Mouse (Mus musculus) MEL-GATA-1-ER (cell line): Measurements from ENCODE around the gene Vtn.
A peak's percentile ranks its signal among the peaks of the same experiment; 100 is the strongest.

Experiments used
- DNase-seq: peaks from one replicate; pipeline ENCODE4 v3.0.0-alpha.2; 2012; ENCODE audit warnings: low read depth; ENCODE audit errors: extremely low read depth

The Vtn gene

GRCm38 (mm10) chr11:78499004-78499403 lies at the start of gene Vtn:
Gene Vtn (plus strand): TSS chr11:78499091.
- DNase-seq, result no peak

- DNase-seq, result no peak
Observed at GRCm38 (mm10) chr11:78450337-78450736, 48.6 kb upstream of the Vtn start.

- no peak for DNase-seq
Observed at GRCm38 (mm10) chr11:78453675-78454074, 45.2 kb upstream of the Vtn start.

GRCm38 (mm10) chr11:78454276-78454675 lies 44.6 kb upstream of the Vtn start:
- DNase-seq, result no peak

GRCm38 (mm10) chr11:78455308-78455707 lies 43.6 kb upstream of the Vtn start:
- DNase-seq, result peak; percentile 62

GRCm38 (mm10) chr11:78458740-78459139 lies 40.2 kb upstream of the Vtn start:
- no peak for DNase-seq

- no peak for DNase-seq
Observed at GRCm38 (mm10) chr11:78461894-78462293, 37.0 kb upstream of the Vtn start.

- DNase-seq, result no peak
Observed at GRCm38 (mm10) chr11:78462669-78463068, 36.2 kb upstream of the Vtn start.

GRCm38 (mm10) chr11:78463286-78464036 lies 35.4 kb upstream of the Vtn start:
- peak; percentile 41 for DNase-seq

GRCm38 (mm10) chr11:78465116-78465515 lies 33.8 kb upstream of the Vtn start:
- DNase-seq, result no peak

GRCm38 (mm10) chr11:78465568-78466180 lies 33.2 kb upstream of the Vtn start, which contains the start of gene Slc46a1:
Gene Slc46a1 (plus strand): TSS chr11:78465697.
- peak; percentile 51 for DNase-seq

- no peak for DNase-seq
Observed at GRCm38 (mm10) chr11:78466242-78466912, 32.5 kb upstream of the Vtn start.

- peak; percentile 51 for DNase-seq
Observed at GRCm38 (mm10) chr11:78467515-78467914, 31.4 kb upstream of the Vtn start.

- DNase-seq, result no peak
Observed at GRCm38 (mm10) chr11:78467932-78468331, 31.0 kb upstream of the Vtn start.

- DNase-seq, result no peak
Observed at GRCm38 (mm10) chr11:78471326-78472103, 27.4 kb upstream of the Vtn start.

GRCm38 (mm10) chr11:78475289-78475688 lies 23.6 kb upstream of the Vtn start:
- DNase-seq, result peak; percentile 36

- no peak for DNase-seq
Observed at GRCm38 (mm10) chr11:78483639-78484038, 15.3 kb upstream of the Vtn start.

GRCm38 (mm10) chr11:78488168-78488567 lies 10.7 kb upstream of the Vtn start:
- DNase-seq, result no peak

- no peak for DNase-seq
Observed at GRCm38 (mm10) chr11:78490781-78491241, 8.1 kb upstream of the Vtn start.

- DNase-seq, result peak; percentile 28
Observed at GRCm38 (mm10) chr11:78495904-78496303, 3.0 kb upstream of the Vtn start.

GRCm38 (mm10) chr11:78497071-78497541 lies 1.8 kb upstream of the Vtn start:
- DNase-seq, result no peak
